Mouse (Mus musculus) cerebellum, postnatal 14 days (tissue): Measurements from ENCODE around the gene Tnni2.
A peak's percentile ranks its signal among the peaks of the same experiment; 100 is the strongest.

Experiments used
- DNase-seq, 2 experiments: peaks; one replicate each; pipeline ENCODE4 v3.0.0; 2021; ENCODE audit warnings: mixed read lengths in 2 of 2

The Tnni2 gene

DNA sequence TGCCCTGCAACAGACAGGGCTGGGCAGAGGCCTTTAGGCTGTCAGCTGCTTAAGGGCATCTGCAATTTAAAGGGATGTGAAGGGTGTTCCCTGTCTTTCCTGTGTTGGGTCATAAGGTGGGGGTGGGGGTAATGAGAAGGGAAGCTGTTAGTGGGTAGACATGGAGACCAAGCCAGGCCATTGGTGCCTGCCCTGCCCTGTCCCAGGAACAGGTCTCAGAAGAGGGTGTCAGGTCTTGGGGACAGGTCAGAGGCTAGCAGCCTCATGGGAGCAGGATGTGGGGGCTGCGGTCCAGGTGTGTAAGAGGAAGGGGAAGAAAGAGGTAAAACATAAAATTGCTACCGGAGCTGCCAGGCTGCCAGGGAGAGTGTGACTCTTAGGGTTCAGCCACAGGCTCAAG is 19.8 kb downstream of the Tnni2 start:
- DNase-seq: peak in 1 of 2 experiments; percentile 3

DNA sequence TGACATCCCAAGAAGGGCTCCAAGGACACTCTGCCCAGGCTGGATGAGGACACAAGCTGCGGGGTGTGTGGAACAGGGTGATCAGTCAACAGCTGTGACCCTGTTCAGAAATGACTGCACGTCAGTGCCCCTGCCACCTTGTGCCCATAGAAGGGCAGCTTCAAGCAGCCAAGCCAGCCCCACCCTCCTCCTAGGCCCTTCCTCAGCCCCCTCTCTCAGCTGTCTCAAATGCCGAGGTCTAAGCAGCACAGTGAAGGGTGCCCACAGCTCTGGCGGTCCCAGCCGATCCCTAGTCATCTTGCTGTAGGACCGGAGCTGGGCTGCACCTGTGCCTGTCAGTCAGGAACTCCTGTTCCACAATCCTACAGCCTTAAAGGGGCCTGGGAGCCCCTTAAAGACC is 20.6 kb downstream of the Tnni2 start:
- DNase-seq: peak in 1 of 2 experiments; percentile 5

GRCm38 (mm10) chr7:142462594-142463078 is 21.0 kb downstream of the Tnni2 start:
- DNase-seq: no peak

DNA sequence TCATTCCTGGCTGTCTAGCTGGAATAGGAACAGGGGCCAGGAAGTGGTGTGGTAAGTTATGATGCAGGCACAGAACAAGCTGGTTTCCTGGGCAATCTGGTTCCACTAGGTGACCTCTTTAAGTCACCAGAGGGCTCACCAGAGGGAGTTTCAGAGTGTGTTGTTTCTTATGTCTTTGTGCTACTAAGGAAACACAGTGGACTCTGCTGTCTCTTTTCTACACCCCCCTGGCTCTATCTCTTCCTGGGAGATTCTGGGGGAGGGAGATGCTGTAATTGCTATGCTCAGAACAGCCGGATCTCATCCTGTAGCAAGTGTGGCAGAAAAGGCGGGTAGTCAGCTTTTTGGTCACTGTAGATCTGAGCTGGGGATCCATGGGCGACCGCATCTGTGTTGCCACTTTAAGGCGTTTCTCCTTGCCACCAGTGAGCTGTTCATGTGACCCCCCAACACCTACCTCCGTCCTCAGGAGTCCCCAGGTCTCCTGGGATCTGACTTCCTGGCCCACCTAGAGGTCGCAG is 28.6 kb downstream of the Tnni2 start:
- no peak for DNase-seq

DNA sequence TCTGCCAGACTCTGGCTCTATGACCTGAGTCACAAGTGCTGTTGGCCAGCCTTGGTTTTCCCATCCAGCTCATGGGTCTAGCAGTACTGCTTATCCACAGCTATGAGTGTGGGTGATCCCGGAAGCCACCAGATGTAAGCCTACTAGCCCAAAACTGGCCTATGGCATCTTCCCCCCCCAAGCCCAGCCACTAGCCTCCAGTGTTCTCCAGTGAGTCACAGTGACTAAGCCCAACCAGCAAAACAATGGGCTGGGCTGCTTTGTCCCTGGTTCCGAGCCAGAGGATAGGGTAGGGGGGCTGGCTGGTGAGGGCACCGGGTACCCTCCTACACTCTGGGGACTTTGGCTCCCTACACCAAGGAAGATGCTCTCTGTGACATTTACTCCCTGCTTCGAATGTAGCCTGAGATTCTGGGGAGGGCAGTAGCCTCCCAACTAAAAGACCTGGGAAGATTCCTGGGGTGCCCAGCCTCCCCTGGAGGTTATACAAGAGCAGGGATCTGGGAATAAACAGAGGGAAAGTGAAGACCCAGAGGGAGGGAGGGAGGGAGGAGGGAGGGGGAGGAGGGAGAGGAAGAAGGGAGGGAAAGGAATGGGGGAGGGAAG is 29.3 kb downstream of the Tnni2 start:
- peak; percentile 22 to 49 for DNase-seq

DNA sequence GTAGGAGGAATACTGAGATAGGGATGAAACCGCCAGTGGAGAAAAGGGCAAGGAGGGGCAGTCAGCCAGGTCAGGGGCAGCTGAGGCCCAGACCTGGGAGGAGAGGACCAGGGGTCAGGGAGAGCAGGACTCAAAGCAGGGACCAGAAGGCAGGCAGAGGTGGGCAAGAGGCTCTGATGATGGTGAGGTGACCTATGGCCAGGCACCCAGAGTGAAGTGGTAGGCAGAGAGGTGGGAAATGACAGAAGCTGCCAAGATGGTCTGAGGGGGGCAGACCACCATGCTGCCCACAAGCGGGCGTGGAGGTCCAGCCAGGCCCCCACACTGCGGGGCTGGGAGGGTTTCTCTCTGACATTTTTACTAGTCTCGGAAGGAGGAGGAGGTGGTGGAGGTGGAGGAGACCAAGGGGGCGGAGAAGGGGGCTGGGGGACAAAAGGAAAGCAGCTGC is 29.8 kb downstream of the Tnni2 start:
- no peak for DNase-seq

DNA sequence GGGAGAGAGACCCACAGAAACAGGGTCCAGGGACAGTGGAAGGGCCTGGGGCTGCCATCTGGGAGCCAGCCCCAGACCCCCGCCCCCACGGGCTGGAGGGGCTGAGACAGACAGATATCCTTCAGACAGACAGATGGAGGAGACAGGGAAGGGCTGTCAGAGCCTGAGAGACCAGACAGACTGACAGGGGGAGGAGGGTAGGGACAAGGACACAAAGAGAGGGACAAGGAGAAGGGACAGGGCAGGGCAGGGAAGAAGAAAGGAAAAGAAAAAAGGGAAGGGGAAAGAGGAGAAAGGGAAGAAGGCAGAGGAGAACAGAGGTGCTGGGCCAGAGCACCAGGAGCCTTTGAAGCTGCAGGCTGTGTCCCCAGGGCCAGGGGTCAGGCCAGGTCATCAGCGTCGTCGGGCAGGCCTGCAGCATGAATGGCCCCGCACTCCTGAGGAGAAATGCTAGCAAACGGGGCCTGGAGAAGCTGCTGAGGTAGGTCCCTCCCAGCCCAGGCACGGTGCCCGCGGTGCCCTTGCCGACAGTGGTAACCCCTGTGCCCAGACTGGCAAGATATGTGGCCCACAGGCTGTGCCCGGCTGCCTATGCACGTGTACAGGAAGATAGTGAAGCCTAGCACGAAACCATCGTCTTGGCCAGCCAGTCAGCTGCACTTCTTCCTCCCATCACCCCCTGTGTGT is 30.4 kb downstream of the Tnni2 start:
- DNase-seq: peak in 1 of 2 experiments; percentile 75

GRCm38 (mm10) chr7:142472936-142473335 is 31.3 kb downstream of the Tnni2 start:
- DNase-seq: peak; percentile 57 to 58

- no peak for DNase-seq
Measured at GRCm38 (mm10) chr7:142473476-142473875, 31.9 kb downstream of the Tnni2 start.

DNA sequence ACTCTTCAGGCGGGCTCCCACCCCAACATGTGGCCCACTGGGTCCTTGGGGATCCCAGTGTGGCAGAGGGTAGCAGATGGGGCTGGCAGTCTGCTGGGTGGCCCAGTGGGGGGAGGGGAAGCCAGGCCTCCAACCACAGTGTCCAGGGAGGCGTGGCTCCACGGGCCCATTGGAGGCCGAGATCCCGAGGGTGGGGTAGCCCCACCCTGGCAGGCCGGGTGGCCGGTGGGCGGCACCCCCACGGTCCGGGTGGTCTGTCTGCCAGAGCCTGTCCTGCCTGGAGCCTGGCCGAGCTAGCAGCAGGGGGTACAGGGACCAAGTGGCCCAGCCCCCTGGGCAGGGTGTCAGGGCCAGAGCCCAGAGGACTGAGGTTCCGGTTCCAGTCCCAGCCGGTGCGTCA is 33.2 kb downstream of the Tnni2 start:
- DNase-seq: peak in 1 of 2 experiments; percentile 57

- peak in 1 of 2 experiments; percentile 39 for DNase-seq
Measured at GRCm38 (mm10) chr7:142475641-142476040, 34.0 kb downstream of the Tnni2 start.

- no peak for DNase-seq
Measured at GRCm38 (mm10) chr7:142476271-142476670, 34.7 kb downstream of the Tnni2 start.

- DNase-seq: peak; percentile 79 to 84
Measured at GRCm38 (mm10) chr7:142476795-142477452, 35.3 kb downstream of the Tnni2 start.

GRCm38 (mm10) chr7:142478001-142478400 is 36.4 kb downstream of the Tnni2 start:
- no peak for DNase-seq

GRCm38 (mm10) chr7:142478574-142478973 is 37.0 kb downstream of the Tnni2 start:
- no peak for DNase-seq

- DNase-seq: no peak
Measured at GRCm38 (mm10) chr7:142479307-142479706, 37.7 kb downstream of the Tnni2 start.

- no peak for DNase-seq
Measured at GRCm38 (mm10) chr7:142479886-142480285, 38.3 kb downstream of the Tnni2 start.

GRCm38 (mm10) chr7:142480661-142481060 is 39.1 kb downstream of the Tnni2 start:
- DNase-seq: no peak

- peak; percentile 69 to 79 for DNase-seq
Measured at GRCm38 (mm10) chr7:142481186-142481567, 39.6 kb downstream of the Tnni2 start.

DNA sequence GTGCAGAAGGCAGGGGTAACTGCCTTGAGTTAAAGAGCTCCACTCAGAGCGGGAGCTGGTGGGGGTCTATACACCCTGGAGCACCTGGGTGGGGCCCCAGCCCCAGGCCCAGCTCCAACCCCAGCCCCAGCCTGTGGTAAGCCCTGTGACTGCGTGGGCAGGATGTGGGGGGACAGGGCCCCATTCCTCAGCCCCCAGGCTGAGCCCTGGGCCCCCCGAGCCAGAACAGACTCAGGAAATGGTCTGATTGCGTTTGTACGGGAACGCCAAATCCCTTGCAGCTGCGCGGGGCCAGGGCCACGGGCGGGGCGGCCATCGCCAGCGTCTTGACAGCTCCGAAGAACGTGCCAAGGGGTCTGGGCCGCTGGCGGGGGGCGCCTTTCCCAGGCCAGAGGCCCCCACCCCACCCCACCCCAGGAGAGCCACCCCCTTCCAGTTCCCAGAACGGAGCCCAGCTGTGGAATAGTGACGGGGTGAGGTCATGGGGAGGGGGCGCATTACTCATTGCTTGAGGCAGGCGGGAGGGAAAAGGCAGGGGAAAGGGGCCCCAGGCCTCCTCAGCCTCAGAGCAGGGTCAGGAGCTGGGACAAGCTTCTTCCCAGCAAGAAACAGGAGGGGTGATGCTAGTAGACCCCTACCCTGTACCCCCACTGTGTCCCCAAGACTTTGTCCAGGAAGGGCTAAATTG is 40.1 kb downstream of the Tnni2 start:
- peak in 1 of 2 experiments; percentile 37 for DNase-seq

DNA sequence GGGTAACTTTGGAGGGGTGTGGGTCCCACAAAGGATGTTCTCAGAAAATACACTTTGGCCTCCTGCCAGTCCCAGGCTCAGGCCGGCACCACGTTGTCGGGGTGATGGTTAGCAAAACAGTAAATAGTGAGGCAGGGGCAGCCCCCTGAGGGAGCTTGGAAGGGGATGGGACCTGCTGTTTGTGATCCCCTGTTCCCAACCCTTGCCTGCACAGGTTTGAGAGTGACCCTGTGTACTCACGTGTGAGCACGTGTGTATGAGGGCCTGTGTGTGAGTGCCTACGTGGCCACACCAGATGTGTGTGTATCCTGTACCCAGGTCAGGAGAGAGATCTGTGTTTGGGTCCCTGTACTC is 40.6 kb downstream of the Tnni2 start:
- peak in 1 of 2 experiments; percentile 39 for DNase-seq

- DNase-seq: peak in 1 of 2 experiments; percentile 21
Measured at GRCm38 (mm10) chr7:142483136-142483535, 41.5 kb downstream of the Tnni2 start.

DNA sequence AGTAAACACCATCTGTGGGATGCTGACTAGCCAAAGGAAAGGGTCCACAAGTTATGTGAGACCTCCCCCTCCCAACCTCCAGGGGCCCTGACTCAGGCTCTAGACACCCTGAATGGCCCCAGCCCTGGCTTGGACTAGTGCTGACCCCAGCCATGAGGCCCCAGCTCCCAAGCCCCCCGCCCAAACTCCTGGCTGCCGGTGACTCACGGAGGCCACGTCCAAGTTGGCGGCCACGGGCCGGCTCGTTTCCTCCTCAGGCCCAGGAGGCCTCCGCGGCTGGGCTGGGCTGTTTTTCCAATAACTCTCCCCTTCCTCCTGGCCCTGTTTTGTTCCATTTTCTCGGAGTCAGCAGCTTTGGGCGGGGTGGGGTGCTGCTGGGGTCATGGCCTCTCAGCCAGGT is 43.2 kb downstream of the Tnni2 start:
- DNase-seq: no peak
